In the genomic region with DNA sequence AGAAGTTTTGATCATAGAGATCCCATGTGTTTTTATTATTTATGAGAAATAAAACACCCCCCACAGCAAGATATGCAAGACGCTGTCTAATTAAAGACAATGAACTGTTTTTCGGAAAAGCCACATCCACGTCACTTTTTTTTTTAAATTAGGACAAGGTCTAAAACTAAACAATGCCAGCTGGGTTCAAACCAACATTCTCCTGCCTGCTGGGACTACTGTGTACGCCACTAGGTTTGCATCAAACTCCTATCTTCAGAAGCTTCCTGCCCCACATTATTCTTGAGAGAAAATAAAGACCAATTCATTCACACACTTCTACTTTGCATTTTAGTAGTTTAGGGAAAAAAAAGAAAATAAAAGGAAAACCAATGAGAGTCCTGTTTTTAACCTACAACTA, we compare ENCODE assay signal across 30 mouse cellular contexts. TPM values are rescaled to one million over a fixed set of nuclear protein-coding genes. Genes with fewer than 3 reads are reported as not detected.
"Had no signal": no experiment of that assay in that cellular context is flagged by ENCODE, and none has a peak within 500 bp of the region (broad histone marks: within the 10 kb centered on the region; RNA-seq: fewer than 3 reads in every experiment).

No protein-coding gene starts in this region.

- ATAC-seq: intestine, postnatal 0 days; midbrain, embryonic 15.5 days had no signal

- H3K27ac ChIP-seq: kidney, embryonic 15.5 days; limb, embryonic 15.5 days; liver, embryonic 13.5 days; midbrain, embryonic 12.5 days; midbrain, embryonic 15.5 days; neural tube, embryonic 13.5 days had no signal

- H3K27me3 ChIP-seq: kidney, embryonic 15.5 days; limb, embryonic 15.5 days; liver, embryonic 13.5 days; midbrain, embryonic 12.5 days; midbrain, embryonic 15.5 days; neural tube, embryonic 13.5 days had no signal

- H3K4me2 ChIP-seq: kidney, embryonic 15.5 days; limb, embryonic 15.5 days; liver, embryonic 13.5 days; midbrain, embryonic 12.5 days; midbrain, embryonic 15.5 days; neural tube, embryonic 13.5 days had no signal

- H3K9me3 ChIP-seq: kidney, embryonic 15.5 days; limb, embryonic 15.5 days; liver, embryonic 13.5 days; midbrain, embryonic 12.5 days; midbrain, embryonic 15.5 days; neural tube, embryonic 13.5 days had no signal

- H3K9ac ChIP-seq: kidney, embryonic 15.5 days; limb, embryonic 15.5 days; liver, embryonic 13.5 days; midbrain, embryonic 12.5 days; midbrain, embryonic 15.5 days; neural tube, embryonic 13.5 days had no signal

- H3K4me3 ChIP-seq: kidney, embryonic 15.5 days; limb, embryonic 15.5 days; liver, embryonic 13.5 days; midbrain, embryonic 12.5 days; midbrain, embryonic 15.5 days; neural tube, embryonic 13.5 days had no signal

- DNase-seq: kidney, adult 8-10 months; kidney, postnatal 10 days; kidney, postnatal 4 days; layer of hippocampus, postnatal 36 days; liver, embryonic 13.5 days; lung, adult 2 months; lung, postnatal 14 days; lung, postnatal 4 days; thymus, adult 18-20 months; thymus, postnatal 36 days had no signal

- H3K36me3 ChIP-seq: limb, embryonic 15.5 days; midbrain, embryonic 12.5 days; midbrain, embryonic 15.5 days; neural tube, embryonic 13.5 days had no signal

- H3K4me1 ChIP-seq: limb, embryonic 15.5 days had no signal

RNA-seq across cellular contexts. Expression of gene Cntf, which starts 22.3 kb away (rescaled TPM):
- polyA plus RNA-seq: intestine, embryonic 14.5 days; small intestine, adult 2 months had no signal

RNA-seq across cellular contexts. Expression of gene Gm5244, which starts 58.8 kb away (rescaled TPM):
- total RNA-seq: layer of hippocampus, adult 18-20 months; layer of hippocampus, postnatal 10 days; layer of hippocampus, postnatal 36 days; left cerebral cortex, adult 8-10 months; left cerebral cortex, postnatal 25 days; megakaryocyte progenitor cell, adult 5-6 weeks; megakaryocyte-erythroid progenitor cell, adult 5-6 weeks had no signal
- polyA plus RNA-seq: intestine, embryonic 14.5 days; intestine, postnatal 0 days; kidney, embryonic 15.5 days; limb, embryonic 11.5 days; limb, embryonic 15.5 days; liver, embryonic 13.5 days; liver, embryonic 16.5 days; lung, adult 2 months; lung, embryonic 16.5 days; midbrain, embryonic 12.5 days; midbrain, embryonic 15.5 days; neural tube, embryonic 13.5 days; small intestine, adult 2 months; spleen, adult 2 months; stomach, embryonic 16.5 days; urinary bladder, adult 2 months had no signal
